Mouse (Mus musculus): Measurements from ENCODE around the gene Vangl2. TPM values are rescaled to one million over a fixed set of nuclear protein-coding genes. Genes with fewer than 3 reads are reported as not detected.

Vangl2 gene
- polyA plus RNA-seq, 1 experiment from 2014 or later: 28.3 TPM

DNA sequence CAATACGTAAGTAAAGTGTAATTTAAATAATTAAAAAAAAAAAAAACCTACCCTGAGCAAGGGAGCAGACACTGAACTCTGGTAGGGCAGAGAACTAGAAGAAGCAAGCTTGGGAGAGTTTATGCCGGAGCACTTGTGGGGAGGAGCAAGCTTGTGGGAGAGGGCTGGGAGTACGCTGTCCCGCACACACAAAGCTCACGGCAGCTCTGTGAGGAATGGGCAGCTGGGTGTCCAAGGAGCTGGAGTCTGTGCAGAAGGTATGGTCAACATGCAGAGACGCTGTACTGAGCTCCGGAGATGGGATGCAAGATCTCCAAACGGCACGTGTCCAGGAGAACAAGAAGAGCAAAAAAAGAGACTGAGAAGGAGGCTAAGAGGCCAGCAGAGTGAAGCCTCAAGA lies 13.5 kb downstream of the Vangl2 start:
- Histone ChIP-seq H3K27me3 (replicated peaks; ENCODE audit: low read depth, poor library complexity, severe bottlenecking) (no peaks in the 10 kb centered on the region), H3K4me1 (peaks cover 71% of the 10 kb centered on the region), H3K36me3 (replicated peaks) (peaks cover 62% of the 10 kb centered on the region), H3K4me3 (0 out of 2 replicates have a peak overlapping the region, but pooled peaks have one; percentile 21), H3K27ac (replicated peaks) (peak overlapping the region; percentile 78), H3K9me3 (no peaks in the 10 kb centered on the region)
- no peak for DNase-seq (ENCODE audit: low spot score)
- 84% methylated on average over 9 of the region's 9 CpGs for WGBS

DNA sequence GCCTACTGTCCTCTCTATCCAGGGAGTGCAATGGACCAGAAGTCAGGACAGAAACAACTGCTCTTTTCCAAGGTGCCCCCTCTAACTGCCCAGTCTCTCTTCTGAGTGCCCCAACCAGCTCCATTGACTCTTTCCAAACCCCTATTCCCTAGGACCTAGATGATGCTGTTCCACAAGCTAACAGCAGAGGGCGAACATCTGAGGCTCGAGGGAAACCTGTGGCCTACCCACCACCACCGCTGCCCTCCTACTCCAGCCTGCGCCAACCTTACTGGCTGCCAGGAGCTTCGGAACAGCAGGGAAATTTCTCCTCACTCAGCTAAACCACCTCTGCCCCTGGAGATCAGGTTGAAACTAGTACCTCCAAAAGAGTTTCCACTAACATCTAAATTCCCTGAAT lies 16.2 kb downstream of the Vangl2 start:
- 29% methylated on average over 5 of the region's 5 CpGs for WGBS
- DNase-seq (ENCODE audit: low spot score): peak; percentile 76
- H3K36me3 ChIP-seq (replicated peaks): peaks cover 73% of the 10 kb centered on the region

GRCm38 (mm10) chr1:172010042-172010824 lies 18.0 kb downstream of the Vangl2 start:
- Histone ChIP-seq H3K36me3 (replicated peaks) (peaks cover 91% of the 10 kb centered on the region), H3K27me3 (replicated peaks; ENCODE audit: low read depth, poor library complexity, severe bottlenecking) (no peaks in the 10 kb centered on the region), H3K9me3 (no peaks in the 10 kb centered on the region), H3K27ac (replicated peaks) (no peak overlapping the region), H3K4me3 (no peak overlapping the region), H3K4me1 (peaks cover 26% of the 10 kb centered on the region)
- DNase-seq (ENCODE audit: low spot score): no peak
- 91% methylated on average over 20 of the region's 20 CpGs for WGBS

More for the DNA sequence above, 16.2 kb downstream of the Vangl2 start:
- H3K4me3 ChIP-seq: no peak overlapping the region
- peaks cover 44% of the 10 kb centered on the region for H3K4me1 ChIP-seq
- no peaks in the 10 kb centered on the region for H3K27me3 ChIP-seq (replicated peaks; ENCODE audit: low read depth, poor library complexity, severe bottlenecking)
- H3K9me3 ChIP-seq: no peaks in the 10 kb centered on the region
- no peak overlapping the region for H3K27ac ChIP-seq (replicated peaks)

- Histone ChIP-seq H3K9me3 (no peaks in the 10 kb centered on the region), H3K4me3 (no peak overlapping the region), H3K27me3 (replicated peaks; ENCODE audit: low read depth, poor library complexity, severe bottlenecking) (no peaks in the 10 kb centered on the region), H3K4me1 (peaks cover 18% of the 10 kb centered on the region), H3K36me3 (replicated peaks) (peaks cover 92% of the 10 kb centered on the region), H3K27ac (replicated peaks) (no peak overlapping the region)
- 96% methylated on average over 21 of the region's 21 CpGs for WGBS
- no peak for DNase-seq (ENCODE audit: low spot score)
These were observed 18.8 kb downstream of the Vangl2 start for GRCm38 (mm10) chr1:172009406-172009805.

GRCm38 (mm10) chr1:172008351-172008750 lies 19.9 kb downstream of the Vangl2 start:
- Histone ChIP-seq H3K4me1 (peaks cover 10% of the 10 kb centered on the region), H3K27me3 (replicated peaks; ENCODE audit: low read depth, poor library complexity, severe bottlenecking) (no peaks in the 10 kb centered on the region), H3K9me3 (no peaks in the 10 kb centered on the region), H3K36me3 (replicated peaks) (peaks cover 99% of the 10 kb centered on the region), H3K4me3 (no peak overlapping the region), H3K27ac (replicated peaks) (no peak overlapping the region)
- WGBS: 91% methylated on average over 9 of the region's 9 CpGs
- DNase-seq (ENCODE audit: low spot score): no peak

DNA sequence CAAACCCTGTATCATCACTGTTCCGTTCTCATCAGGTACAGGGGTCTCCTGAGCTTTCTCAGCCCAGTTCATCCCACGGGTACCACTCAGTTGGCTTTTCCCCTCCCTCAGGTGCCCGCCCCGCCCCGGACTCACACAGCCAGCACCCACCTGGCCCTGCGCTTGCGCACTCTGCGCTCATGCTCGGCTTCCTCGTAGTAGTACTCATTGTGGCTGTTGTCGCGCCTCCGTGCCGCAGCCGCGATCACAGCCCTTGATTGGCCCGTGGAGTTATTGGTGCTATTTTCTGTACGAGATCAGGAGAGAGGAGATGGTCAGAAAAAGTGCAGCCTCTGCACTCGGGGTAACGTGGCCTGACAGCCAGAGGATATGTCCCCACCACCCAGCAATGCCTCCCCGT lies 20.5 kb downstream of the Vangl2 start:
- H3K27me3 ChIP-seq (replicated peaks; ENCODE audit: low read depth, poor library complexity, severe bottlenecking): no peaks in the 10 kb centered on the region
- WGBS: 97% methylated on average over 21 of the region's 21 CpGs
- no peaks in the 10 kb centered on the region for H3K9me3 ChIP-seq
- peaks cover 4% of the 10 kb centered on the region for H3K4me1 ChIP-seq
- no peak for DNase-seq (ENCODE audit: low spot score)
- H3K27ac ChIP-seq (replicated peaks): no peak overlapping the region
- no peak overlapping the region for H3K4me3 ChIP-seq
- H3K36me3 ChIP-seq (replicated peaks): peaks cover 99% of the 10 kb centered on the region

DNA sequence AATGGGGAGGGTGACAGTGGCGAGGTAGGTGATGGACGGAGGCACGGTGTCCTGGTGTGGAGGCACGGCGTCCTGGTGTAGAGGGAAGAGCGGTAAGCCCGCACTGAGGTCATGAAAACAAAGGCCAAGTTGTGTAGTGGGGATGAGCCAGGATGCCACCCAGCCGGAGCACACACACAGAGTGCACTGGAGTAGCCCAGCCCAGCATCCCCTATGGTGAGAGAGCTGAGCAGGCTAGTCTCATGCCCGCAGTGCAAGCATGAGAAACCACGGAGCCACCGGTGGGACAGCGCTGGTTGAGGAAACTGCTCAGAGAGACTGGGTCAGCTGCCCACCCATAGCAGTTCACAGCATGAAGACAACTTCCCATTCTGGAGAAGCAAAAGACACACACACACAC lies 26.6 kb downstream of the Vangl2 start:
- H3K27ac ChIP-seq (replicated peaks): peak overlapping the region; percentile 54; the same call in 1 of the 2 replicates
- H3K36me3 ChIP-seq (replicated peaks): peaks cover 69% of the 10 kb centered on the region
- H3K4me3 ChIP-seq: no peak overlapping the region
- H3K9me3 ChIP-seq: no peaks in the 10 kb centered on the region
- H3K27me3 ChIP-seq (replicated peaks; ENCODE audit: low read depth, poor library complexity, severe bottlenecking): no peaks in the 10 kb centered on the region
- no peak for DNase-seq (ENCODE audit: low spot score)
- WGBS: 34% methylated on average over 12 of the region's 12 CpGs
- peaks cover 3% of the 10 kb centered on the region; the same call in 1 of the 2 replicates for H3K4me1 ChIP-seq

DNA sequence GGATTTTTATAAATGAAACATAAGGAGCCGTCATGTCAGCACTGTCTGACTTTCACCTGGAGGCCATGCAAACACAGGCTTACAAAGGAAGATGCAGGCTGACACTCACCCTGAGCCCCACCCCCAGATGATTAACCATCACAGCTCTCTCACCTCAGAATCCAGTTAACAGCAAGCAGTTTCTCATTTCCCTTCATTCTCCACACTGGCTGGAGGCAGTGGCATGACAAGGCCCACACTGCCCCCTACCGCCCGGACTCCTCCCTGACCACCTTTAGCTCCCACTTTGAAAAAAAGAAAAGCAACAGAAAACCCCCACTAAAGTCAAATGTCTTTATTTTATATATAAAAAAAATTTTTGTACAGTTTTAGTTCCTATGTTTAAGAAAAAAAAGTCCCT lies 27.6 kb downstream of the Vangl2 start:
- Histone ChIP-seq H3K27me3 (replicated peaks; ENCODE audit: low read depth, poor library complexity, severe bottlenecking) (no peaks in the 10 kb centered on the region), H3K36me3 (replicated peaks) (peaks cover 59% of the 10 kb centered on the region), H3K4me1 (peaks cover 3% of the 10 kb centered on the region; the same call in 1 of the 2 replicates), H3K9me3 (no peaks in the 10 kb centered on the region), H3K4me3 (no peak overlapping the region), H3K27ac (replicated peaks) (no peak overlapping the region)
- DNase-seq (ENCODE audit: low spot score): peak; percentile 72
- 58% methylated on average over 3 of the region's 3 CpGs for WGBS

- no peak overlapping the region for H3K4me3 ChIP-seq
- peaks cover 3% of the 10 kb centered on the region; the same call in 1 of the 2 replicates for H3K4me1 ChIP-seq
- WGBS: 90% methylated on average over 13 of the region's 13 CpGs
- no peaks in the 10 kb centered on the region for H3K27me3 ChIP-seq (replicated peaks; ENCODE audit: low read depth, poor library complexity, severe bottlenecking)
- H3K9me3 ChIP-seq: no peaks in the 10 kb centered on the region
- H3K36me3 ChIP-seq (replicated peaks): peaks cover 43% of the 10 kb centered on the region
- DNase-seq (ENCODE audit: low spot score): no peak
- no peak overlapping the region for H3K27ac ChIP-seq (replicated peaks)
These were observed 29.2 kb downstream of the Vangl2 start for GRCm38 (mm10) chr1:171998820-171999597.

DNA sequence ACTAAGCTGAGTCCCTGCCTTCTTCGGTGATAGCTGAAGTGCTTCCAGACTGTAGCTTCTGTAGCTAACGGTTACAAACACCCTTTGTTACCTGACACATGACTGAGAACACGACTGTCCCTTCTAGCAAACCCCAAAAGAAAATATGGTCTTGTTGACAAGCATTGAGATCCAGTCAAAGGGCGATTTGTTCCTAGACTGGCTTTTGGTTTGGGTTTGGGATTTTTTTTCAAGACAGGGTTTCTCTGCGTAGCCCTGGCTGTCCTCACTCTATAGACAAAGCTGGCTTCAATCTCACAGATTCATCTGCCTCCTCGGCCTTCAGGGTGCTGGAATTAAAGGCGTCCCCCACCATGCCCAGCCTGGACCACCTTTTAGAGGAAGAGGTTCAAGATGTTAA lies 31.5 kb downstream of the Vangl2 start:
- peaks cover 3% of the 10 kb centered on the region; the same call in 1 of the 2 replicates for H3K4me1 ChIP-seq
- H3K27me3 ChIP-seq (replicated peaks; ENCODE audit: low read depth, poor library complexity, severe bottlenecking): no peaks in the 10 kb centered on the region
- no peak for DNase-seq (ENCODE audit: low spot score)
- H3K36me3 ChIP-seq (replicated peaks): peaks cover 20% of the 10 kb centered on the region
- H3K27ac ChIP-seq (replicated peaks): no peak overlapping the region
- WGBS: 77% methylated on average over 7 of the region's 7 CpGs
- H3K9me3 ChIP-seq: no peaks in the 10 kb centered on the region
- H3K4me3 ChIP-seq: no peak overlapping the region

GRCm38 (mm10) chr1:171994918-171995715 lies 33.1 kb downstream of the Vangl2 start:
- Histone ChIP-seq H3K27ac (replicated peaks) (no peak overlapping the region), H3K27me3 (replicated peaks; ENCODE audit: low read depth, poor library complexity, severe bottlenecking) (no peaks in the 10 kb centered on the region), H3K4me1 (no peaks in the 10 kb centered on the region), H3K4me3 (no peak overlapping the region), H3K9me3 (no peaks in the 10 kb centered on the region), H3K36me3 (replicated peaks) (peaks cover 8% of the 10 kb centered on the region)
- 87% methylated on average over 11 of the region's 11 CpGs for WGBS
- no peak for DNase-seq (ENCODE audit: low spot score)

- H3K4me1 ChIP-seq: no peaks in the 10 kb centered on the region
- DNase-seq (ENCODE audit: low spot score): no peak
- no peaks in the 10 kb centered on the region for H3K9me3 ChIP-seq
- peaks cover 2% of the 10 kb centered on the region for H3K36me3 ChIP-seq (replicated peaks)
- H3K4me3 ChIP-seq: no peak overlapping the region
- H3K27ac ChIP-seq (replicated peaks): no peak overlapping the region
- WGBS: 93% methylated on average over 2 of the region's 2 CpGs
- no peaks in the 10 kb centered on the region for H3K27me3 ChIP-seq (replicated peaks; ENCODE audit: low read depth, poor library complexity, severe bottlenecking)
These were observed 33.7 kb downstream of the Vangl2 start for GRCm38 (mm10) chr1:171994501-171994900.
